Mouse (Mus musculus): ENCODE data around the gene Snapc1.

GRCm38 (mm10) chr12:73953420-73954186, 10.7 kb upstream of the Snapc1 start:
- TF ChIP-seq CTCF (IDR thresholded peaks at IDR 0.05; ENCODE audit: insufficient read depth, low read depth, low read length) (no peak), POLR2A (IDR thresholded peaks at IDR 0.05; ENCODE audit: insufficient read depth, low read depth, low read length) (no peak)
